Mouse (Mus musculus) lung, postnatal 0 days (tissue): ENCODE results near the gene A3galt2. TPM values are rescaled to one million over a fixed set of nuclear protein-coding genes. Genes with fewer than 3 reads are reported as not detected.

Experiments used
- ATAC-seq: fragments of 200-750 bp; cut with Nextera tagmentation; 2 replicates; pipeline ENCODE4 v1.8.0; 2017; ENCODE audit warnings: moderate library complexity
- DNase-seq: peaks from one replicate; pipeline ENCODE4 v3.0.0-alpha.2; 2016; ENCODE audit warnings: low spot score
- H3K27ac ChIP-seq: fragments of 300-500 bp; sonication (generic); 2 replicates; pipeline ENCODE4 v1.5.1; 2014; ENCODE audit warnings: antibody characterized with exemption, mild to moderate bottlenecking, low read length, mixed read lengths
- H3K27me3 ChIP-seq: fragments of 300-500 bp; sonication (generic); replicated peaks from 2 replicates; pipeline ENCODE4 v1.6.1; 2014; ENCODE audit warnings: low read length, mixed read lengths; ENCODE audit not compliant: insufficient read depth
- H3K36me3 ChIP-seq: fragments of 300-500 bp; sonication (generic); 2 replicates; pipeline ENCODE4 v1.6.1; 2014; ENCODE audit warnings: low read length, mixed read lengths; ENCODE audit not compliant: insufficient read depth
- H3K4me1 ChIP-seq: fragments of 300-500 bp; sonication (generic); 2 replicates; pipeline ENCODE4 v1.6.1; 2014; ENCODE audit warnings: antibody characterized with exemption, low read depth, low read length, mixed read lengths; ENCODE audit not compliant: insufficient read depth
- H3K4me2 ChIP-seq: fragments of 300-500 bp; sonication (generic); replicated peaks from 2 replicates; pipeline ENCODE4 v1.6.1; 2014; ENCODE audit warnings: low read depth, mild to moderate bottlenecking, low read length, moderate library complexity, mixed read lengths
- H3K4me3 ChIP-seq: fragments of 300-500 bp; sonication (generic); 2 replicates; pipeline ENCODE4 v1.5.1; 2014; ENCODE audit warnings: low read depth, low read length
- H3K9ac ChIP-seq: fragments of 300-500 bp; sonication (generic); replicated peaks from 2 replicates; pipeline ENCODE4 v1.6.1; 2014; ENCODE audit warnings: low read depth, mild to moderate bottlenecking
- H3K9me3 ChIP-seq: fragments of 300-500 bp; sonication (generic); 2 replicates; pipeline ENCODE4 v1.6.1; 2016; ENCODE audit warnings: low read length, mixed read lengths
- CTCF ChIP-seq: IDR thresholded peaks from 2 replicates; pipeline ENCODE4 v1.5.1; 2016; ENCODE audit warnings: antibody characterized with exemption, mild to moderate bottlenecking
- EP300 ChIP-seq: IDR thresholded peaks from 2 replicates; pipeline ENCODE4 v1.6.1; 2016; ENCODE audit warnings: antibody characterized with exemption, mild to moderate bottlenecking, control low read depth
- WGBS: fragments of 180-500 bp; shearing (Covaris S2); extraction: QIAGEN DNeasy Blood & Tissue Kit; methylation state at CpG from one replicate; pipeline ENCODE4 v1.1.7; 2014; 5-methylcytosine and 5-hydroxymethylcytosine counted together
- polyA plus RNA-seq: library from polyadenylated mRNA; unstranded; fragments of >200 nt; fragmentation: Nextera tagmentation; extraction: Ambion mirVana; gene quantifications from 2 replicates; pipeline ENCODE4 v1.2.1, GENCODE M21; 2015

The A3galt2 gene
- polyA plus RNA-seq, 1 experiment from 2014 or later, result 0.04 TPM

- no peaks in the 10 kb centered on the region for H3K9me3 ChIP-seq
- H3K27ac ChIP-seq, result no peak overlapping the region
- H3K4me2 ChIP-seq, result no peak overlapping the region
- H3K4me3 ChIP-seq, result no peak overlapping the region
- whole genome bisulfite sequencing, result 59% methylated on average over 9 of the region's 9 CpGs
- no peaks in the 10 kb centered on the region for H3K36me3 ChIP-seq
- H3K9ac ChIP-seq, result no peak overlapping the region
- DNase-seq (no peak), ATAC-seq (no peak)
- peaks cover 28% of the 10 kb centered on the region for H3K4me1 ChIP-seq
- TF ChIP-seq CTCF (no peak), EP300 (no peak)
- no peaks in the 10 kb centered on the region for H3K27me3 ChIP-seq
Measured at GRCm38 (mm10) chr4:128716731-128717130, 38.4 kb upstream of the A3galt2 start.

DNA sequence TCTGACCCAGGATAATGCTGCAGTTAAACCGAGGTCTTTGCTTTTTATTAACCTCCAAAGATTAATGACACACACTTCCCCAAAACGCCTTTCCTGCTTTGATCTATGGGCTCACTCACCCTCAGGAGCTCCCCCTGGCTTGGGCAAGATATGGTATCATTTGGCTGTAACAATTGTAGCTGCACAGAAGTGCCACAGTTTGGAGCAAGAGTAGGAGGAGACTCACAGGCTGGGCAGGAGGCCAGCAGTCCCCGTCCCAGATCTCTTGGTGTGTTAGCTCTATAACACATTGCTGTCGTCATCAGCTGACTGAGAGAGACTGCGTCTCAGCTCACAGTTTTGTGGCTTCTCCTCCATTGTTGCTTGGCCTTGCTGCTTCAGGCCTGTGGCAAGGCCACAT, 35.1 kb upstream of the A3galt2 start:
- Histone ChIP-seq H3K9me3 (no peaks in the 10 kb centered on the region), H3K36me3 (no peaks in the 10 kb centered on the region), H3K4me2 (no peak overlapping the region), H3K9ac (no peak overlapping the region), H3K27me3 (no peaks in the 10 kb centered on the region), H3K4me3 (no peak overlapping the region), H3K27ac (no peak overlapping the region), H3K4me1 (peaks cover 20% of the 10 kb centered on the region)
- DNase-seq (peak; percentile 92), ATAC-seq (peak; percentile 81)
- WGBS, result 2% methylated on average over 5 of the region's 5 CpGs
- TF ChIP-seq EP300 (no peak), CTCF (peak; percentile 61)

DNA sequence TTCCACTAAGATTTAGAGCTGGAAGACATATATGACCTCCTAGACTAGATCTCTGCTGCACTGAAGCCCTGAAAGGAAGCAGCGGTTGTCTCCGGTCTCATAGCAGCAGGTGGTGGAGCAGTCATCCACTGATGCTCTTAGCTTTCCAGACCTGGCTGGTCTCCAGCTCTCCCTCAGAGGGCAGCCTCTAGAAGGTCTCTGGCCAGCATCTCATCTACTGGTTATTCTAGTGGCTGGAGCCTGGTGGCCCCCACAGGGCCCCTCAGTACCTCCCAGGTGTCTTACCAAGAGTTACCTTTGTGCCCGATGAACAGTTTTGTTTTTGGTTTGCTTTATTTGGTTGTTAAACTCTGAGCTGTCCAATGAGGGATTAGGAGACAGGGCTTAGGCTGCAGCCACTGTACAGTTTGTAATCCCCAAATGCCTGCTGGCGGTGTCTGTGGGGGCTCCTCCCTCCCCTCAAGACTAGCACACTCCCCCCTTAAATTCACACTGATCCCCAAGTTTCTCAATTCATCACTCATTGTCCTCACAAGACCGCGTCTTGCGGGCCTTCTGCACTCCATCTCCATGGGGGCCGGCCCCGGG, 34.0 kb upstream of the A3galt2 start:
- DNase-seq (no peak), ATAC-seq (no peak)
- H3K36me3 ChIP-seq, result no peaks in the 10 kb centered on the region
- no peak for TF ChIP-seq CTCF
- no peak for TF ChIP-seq EP300
- H3K27ac ChIP-seq, result no peak overlapping the region
- peaks cover 10% of the 10 kb centered on the region; the same call in 1 of the 2 replicates for H3K4me1 ChIP-seq
- no peak overlapping the region for H3K9ac ChIP-seq
- no peak overlapping the region for H3K4me2 ChIP-seq
- H3K27me3 ChIP-seq, result no peaks in the 10 kb centered on the region
- H3K9me3 ChIP-seq, result no peaks in the 10 kb centered on the region
- WGBS, result 69% methylated on average over 9 of the region's 9 CpGs
- no peak overlapping the region for H3K4me3 ChIP-seq

DNA sequence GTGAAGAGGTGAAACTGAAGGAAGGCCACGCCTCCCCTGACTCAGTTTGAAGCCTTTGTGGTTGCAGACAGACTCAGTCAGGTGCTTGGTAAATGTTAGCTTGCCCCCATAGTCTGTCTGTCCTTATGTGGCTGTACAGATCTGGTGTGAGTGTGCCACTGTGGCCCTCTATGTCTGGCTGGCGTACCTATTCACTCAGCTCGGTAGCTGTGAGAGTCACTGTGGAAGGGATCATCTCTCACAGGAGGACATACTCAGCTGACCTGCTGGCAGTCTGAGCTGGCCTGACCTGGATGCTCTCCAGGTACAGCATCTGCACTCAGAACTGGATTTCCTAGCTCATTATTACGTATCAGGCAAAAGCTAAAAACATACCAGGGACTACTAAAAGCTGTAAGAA, 33.4 kb upstream of the A3galt2 start:
- Histone ChIP-seq H3K9ac (no peak overlapping the region), H3K36me3 (no peaks in the 10 kb centered on the region), H3K4me1 (peaks cover 8% of the 10 kb centered on the region), H3K4me2 (no peak overlapping the region), H3K9me3 (no peaks in the 10 kb centered on the region), H3K27me3 (no peaks in the 10 kb centered on the region), H3K4me3 (no peak overlapping the region), H3K27ac (no peak overlapping the region)
- no peak for TF ChIP-seq EP300
- 79% methylated on average over 4 of the region's 4 CpGs for WGBS
- no peak for DNase-seq
- no peak for ATAC-seq

GRCm38 (mm10) chr4:128722932-128723331, 32.2 kb upstream of the A3galt2 start:
- TF ChIP-seq EP300 (no peak), CTCF (no peak)
- no peak for ATAC-seq
- Histone ChIP-seq H3K4me3 (no peak overlapping the region), H3K27me3 (no peaks in the 10 kb centered on the region), H3K4me2 (no peak overlapping the region), H3K4me1 (peaks cover 12% of the 10 kb centered on the region), H3K27ac (no peak overlapping the region), H3K36me3 (no peaks in the 10 kb centered on the region), H3K9ac (no peak overlapping the region), H3K9me3 (no peaks in the 10 kb centered on the region)
- DNase-seq, result no peak
- 89% methylated on average over 8 of the region's 8 CpGs for WGBS

GRCm38 (mm10) chr4:128723431-128723830, 31.7 kb upstream of the A3galt2 start:
- H3K4me3 ChIP-seq, result no peak overlapping the region
- H3K4me1 ChIP-seq, result peaks cover 12% of the 10 kb centered on the region
- H3K27me3 ChIP-seq, result no peaks in the 10 kb centered on the region
- H3K9ac ChIP-seq, result no peak overlapping the region
- H3K36me3 ChIP-seq, result no peaks in the 10 kb centered on the region
- WGBS, result 71% methylated on average over 13 of the region's 13 CpGs
- no peaks in the 10 kb centered on the region for H3K9me3 ChIP-seq
- TF ChIP-seq CTCF (no peak), EP300 (no peak)
- H3K27ac ChIP-seq, result no peak overlapping the region
- no peak for DNase-seq
- no peak overlapping the region for H3K4me2 ChIP-seq
- ATAC-seq, result no peak

DNA sequence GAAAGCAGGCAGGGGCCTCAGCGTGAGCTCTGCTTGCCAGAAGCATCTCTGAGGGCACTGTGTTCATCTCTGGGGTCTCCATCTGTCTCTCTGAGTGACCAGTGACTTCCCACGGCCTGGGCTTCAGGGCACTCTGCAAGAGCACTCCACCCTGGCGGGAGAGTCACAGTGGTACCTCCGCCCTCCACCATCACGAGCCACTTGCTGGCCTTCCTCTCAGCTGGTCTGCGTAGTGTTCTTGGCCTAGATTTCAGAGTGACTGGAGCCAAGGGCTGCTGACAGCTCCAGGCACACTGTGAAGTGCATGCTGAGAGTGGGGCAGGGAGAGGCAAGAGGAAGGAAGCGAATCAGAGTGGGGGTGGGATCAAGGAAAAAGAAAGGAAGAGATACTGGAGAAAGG, 31.1 kb upstream of the A3galt2 start:
- peaks cover 16% of the 10 kb centered on the region for H3K4me1 ChIP-seq
- no peak for TF ChIP-seq EP300
- TF ChIP-seq CTCF, result no peak
- DNase-seq (peak; percentile 67), ATAC-seq (0 out of 2 replicates have a peak, but pooled peaks have one; percentile 3)
- H3K36me3 ChIP-seq, result no peaks in the 10 kb centered on the region
- H3K27me3 ChIP-seq, result no peaks in the 10 kb centered on the region
- no peak overlapping the region for H3K9ac ChIP-seq
- H3K9me3 ChIP-seq, result no peaks in the 10 kb centered on the region
- H3K27ac ChIP-seq, result no peak overlapping the region
- no peak overlapping the region for H3K4me2 ChIP-seq
- no peak overlapping the region for H3K4me3 ChIP-seq
- 37% methylated on average over 7 of the region's 7 CpGs for WGBS
